Mouse (Mus musculus) left cerebral cortex, adult 9 months (tissue): ENCODE measurements around the gene Hoxa6.

ENCODE experiments used
- DNase-seq, 2 experiments: peaks; one replicate each; pipeline ENCODE4 v3.0.0; 2022; ENCODE audit warnings: low spot score in 2 of 2

Gene Hoxa6

GRCm38 (mm10) chr6:52227470-52228222 lies 19.1 kb upstream of the Hoxa6 start:
- no peak for DNase-seq

DNA sequence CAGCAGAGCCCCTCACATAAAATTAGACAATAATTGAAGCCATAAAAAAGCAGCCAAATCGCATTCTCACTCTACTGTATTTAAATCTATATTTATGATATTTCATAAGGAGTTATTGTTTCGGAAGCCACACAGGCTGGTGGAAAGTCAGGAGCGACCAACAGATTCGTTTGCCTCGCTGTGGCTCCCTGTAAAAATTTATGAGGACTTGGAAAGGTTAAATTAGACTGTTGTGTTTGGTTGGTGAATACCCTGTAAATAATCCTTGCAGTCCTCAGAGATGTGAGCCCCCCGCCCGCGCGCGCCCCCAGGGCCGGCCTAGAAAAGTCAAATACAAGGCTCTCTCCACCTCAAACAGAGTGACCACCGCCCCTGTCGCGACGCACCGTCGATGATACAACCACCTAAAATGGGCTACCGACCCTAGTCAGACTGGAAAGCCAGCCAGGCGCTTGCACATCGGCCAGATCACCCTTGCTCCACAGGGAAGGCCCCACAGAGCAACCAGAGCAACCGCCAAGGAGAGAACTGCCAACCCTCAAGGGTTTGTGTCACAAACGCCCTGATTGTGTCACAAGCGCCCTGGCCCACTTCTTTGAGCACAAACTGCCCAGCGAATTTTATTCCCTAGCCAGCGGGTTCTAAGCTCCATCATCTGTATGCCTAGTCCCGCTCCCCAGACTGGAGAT lies 18.2 kb upstream of the Hoxa6 start:
- no peak for DNase-seq

DNA sequence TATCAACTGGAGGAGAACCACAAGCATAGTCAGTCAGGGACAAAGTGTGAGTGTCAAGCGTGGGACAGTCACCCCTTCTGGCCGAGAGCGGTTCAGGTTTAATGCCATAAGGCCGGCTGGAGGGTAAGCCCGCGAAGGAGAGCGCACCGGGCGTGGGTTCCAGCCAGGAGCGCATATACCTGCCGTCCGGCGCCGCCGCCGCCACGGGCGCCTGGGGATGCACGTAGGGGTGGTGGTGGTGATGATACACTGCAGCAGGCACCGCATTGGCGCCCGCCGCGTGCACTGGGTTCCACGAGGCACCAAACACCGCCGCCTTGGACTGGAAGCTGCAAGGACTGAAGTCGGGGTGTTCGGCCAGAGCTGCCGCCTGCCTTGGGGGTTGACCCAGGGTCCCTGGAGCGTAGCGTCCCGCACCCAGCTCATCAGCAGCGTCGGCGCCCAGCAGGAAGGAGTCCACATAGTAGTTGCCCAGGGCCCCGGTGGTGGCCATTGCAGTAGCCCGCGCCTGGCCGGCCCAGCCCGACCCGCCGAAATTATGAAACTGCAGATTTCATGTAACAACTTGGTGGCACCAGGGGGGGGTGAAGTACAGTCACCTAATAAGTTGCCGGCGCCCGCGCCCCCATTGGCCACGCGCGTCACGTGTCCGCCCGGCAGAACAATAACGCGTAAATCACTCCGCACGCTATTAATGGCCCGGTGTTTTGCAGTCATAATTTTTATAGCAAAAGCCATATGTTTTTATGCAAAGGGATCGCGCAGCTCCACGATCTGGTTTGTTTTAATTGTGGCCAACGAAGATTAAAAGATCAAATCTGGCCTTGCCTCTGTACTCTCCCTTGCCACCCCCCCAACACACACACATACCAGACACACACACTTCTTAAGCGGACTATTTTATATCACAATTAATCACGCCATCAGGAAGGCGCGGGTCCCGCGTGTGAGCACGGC lies 17.4 kb upstream of the Hoxa6 start:
- DNase-seq = no peak

DNA sequence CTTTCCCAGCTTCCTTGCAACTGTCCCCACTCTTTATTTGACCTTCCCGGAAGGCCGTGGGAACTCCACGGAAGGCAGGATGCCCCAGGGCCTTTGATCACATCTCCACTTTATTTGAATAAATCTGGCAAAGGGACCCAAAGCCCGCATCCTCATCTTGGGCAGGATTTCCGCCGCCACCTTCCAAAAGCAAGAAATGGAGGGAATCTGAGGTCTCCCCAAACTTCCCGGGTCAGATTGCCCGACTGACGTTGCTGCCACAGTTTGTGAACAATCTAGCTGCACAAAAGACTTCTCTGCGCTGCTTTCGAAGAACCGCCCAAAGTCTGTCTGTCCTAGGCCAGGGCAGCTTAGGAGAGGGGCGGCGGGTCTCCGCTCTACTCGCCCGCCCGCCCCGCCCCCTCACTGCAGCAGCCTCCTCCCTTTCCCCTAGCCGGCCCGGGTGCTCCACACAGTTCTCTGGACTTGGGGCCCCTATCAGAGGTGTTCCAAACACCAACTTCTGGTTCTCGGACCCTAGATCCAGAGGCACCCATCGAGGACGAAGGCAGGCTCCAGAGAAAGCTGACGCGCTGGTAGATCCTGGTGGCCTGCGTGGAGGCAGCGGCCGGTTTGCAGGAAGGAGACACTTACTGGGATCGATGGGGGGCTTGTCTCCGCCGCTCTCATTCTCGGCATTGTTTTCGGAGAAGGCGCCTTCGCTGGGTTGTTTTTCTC lies 16.5 kb upstream of the Hoxa6 start:
- DNase-seq = no peak

- DNase-seq = no peak
These were observed 15.6 kb upstream of the Hoxa6 start for GRCm38 (mm10) chr6:52223939-52224760.

- DNase-seq = no peak
These were observed 14.2 kb upstream of the Hoxa6 start for GRCm38 (mm10) chr6:52222729-52223128.

DNA sequence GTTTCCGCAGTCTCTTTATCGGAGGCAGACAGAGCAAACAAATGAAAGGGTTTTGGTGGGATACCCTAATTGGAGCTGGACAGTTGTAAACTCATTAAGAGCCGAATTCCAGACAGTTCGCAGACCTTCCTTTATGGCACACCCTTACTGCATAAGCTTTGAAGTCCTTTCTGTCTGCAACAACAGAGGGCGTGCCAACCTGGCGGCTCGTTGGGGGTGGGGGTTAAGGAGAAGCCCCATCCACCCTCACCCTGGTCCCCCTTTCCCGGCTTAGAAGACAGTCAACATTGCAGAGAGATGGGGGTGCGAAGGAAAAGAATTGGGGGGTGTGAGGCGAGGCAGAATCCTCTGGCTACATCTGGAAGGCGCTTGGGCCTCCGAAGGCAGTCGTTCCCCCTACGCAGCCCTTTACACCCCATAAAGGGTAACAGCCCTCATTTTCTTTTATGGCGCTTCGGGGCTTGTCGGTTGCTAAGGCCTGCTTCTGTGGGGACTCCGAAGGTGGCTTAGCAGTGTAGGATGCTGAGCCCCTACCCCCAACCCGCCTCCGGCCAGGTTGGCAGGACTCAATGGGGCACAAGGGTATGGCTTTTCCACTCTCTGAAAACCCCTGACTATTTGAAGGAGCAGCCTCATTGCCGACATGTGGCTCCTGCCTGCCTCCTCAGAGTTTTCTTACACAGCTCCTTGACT lies 13.6 kb upstream of the Hoxa6 start:
- no peak for DNase-seq

DNA sequence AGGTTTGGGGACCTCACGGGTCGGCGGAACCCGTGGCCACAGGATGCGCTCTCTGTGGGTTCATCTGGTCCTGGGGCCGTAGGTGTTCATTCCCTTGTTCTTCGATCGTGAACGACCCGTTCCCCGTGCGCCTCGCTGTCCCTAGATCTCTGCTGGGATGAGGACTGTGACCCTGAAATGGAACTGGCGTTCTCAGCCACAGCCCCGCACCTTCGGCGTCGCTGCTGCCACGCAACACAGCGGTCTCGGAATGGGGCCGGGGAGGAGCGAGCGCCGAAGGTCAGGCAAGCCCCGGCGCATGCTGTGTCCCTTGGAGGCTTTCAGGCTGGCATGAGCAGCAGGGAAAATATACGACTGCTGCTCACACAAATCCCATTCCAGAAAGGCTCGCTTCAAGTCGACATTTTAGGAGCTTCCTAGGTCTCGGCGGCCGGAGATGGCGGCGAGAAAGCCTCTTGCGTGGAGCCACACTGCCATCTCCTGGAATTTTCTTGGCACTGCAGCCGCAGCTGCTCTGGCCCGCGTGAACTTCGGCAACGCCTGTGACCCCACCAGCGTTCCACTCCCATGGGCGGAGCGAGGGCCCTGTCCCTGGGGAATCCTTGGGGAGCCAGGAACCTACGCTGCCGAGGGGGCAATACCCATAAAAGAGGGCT lies 12.9 kb upstream of the Hoxa6 start, which contains the start of gene Hoxa7:
TSS of gene Hoxa7 (minus strand) at position 518 of the 656 bp plus-strand sequence.
- DNase-seq = peak; percentile 23 to 81

DNA sequence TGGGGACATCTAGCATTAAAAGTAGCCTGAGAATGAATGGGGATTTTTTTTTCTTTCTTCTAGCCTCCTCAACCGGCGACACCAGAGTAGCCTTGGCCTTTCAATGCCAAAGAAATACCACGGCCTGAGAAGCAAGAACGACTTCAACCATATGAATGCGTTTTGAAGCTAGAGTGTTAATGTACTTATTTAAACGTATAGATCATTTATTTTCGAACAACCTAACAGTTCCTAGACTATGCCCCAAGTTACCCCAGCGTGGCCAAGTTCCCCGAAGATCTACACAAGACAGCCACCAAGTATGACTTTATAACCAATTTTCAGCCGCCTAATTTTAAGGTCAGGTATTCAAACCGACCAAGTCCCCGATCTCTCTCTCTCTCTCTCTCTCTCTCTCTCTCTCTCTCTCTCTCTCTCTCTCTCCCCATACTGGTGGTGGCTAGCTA lies 12.4 kb upstream of the Hoxa6 start:
- DNase-seq = no peak

DNA sequence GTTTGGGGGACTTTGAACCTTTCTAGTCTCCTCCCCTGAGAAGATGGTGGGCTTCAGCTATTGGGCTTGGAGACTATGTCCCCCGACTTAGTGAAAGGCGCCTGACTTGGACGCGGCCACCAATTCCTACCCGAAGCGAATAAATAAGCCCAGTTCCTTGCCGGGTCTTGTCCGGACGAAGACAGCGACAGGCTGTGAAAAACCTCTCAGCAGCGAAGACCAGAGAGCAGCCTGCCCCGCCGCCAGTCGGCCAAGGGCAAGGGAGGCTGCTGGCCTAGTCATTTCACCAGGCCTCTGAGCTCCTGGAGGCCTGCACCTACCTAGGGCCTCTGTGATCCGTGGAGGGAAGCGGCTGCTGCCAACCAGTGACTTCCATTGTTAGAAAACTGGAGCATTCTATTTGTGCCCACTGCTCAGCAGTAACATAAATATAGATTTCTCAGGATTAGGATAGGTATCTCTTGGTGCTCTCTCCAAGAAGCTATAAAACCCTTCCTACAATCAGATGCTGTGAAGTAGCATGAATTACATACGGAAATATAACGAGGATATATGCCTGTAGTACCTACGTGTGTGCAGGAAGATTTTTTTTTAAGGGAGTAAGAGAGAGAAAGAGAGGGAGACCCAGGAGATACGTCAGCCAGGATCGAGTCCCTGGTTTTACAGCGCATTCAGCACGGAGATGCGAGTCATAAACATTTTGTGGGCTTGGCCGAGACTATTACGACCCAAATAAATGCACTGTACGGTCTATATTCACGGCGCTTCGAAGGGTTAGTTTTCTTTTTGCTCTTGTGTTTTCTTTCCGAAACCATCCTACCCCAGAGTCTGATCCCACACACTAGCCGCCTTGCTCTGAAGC lies 11.7 kb upstream of the Hoxa6 start:
- no peak for DNase-seq

DNA sequence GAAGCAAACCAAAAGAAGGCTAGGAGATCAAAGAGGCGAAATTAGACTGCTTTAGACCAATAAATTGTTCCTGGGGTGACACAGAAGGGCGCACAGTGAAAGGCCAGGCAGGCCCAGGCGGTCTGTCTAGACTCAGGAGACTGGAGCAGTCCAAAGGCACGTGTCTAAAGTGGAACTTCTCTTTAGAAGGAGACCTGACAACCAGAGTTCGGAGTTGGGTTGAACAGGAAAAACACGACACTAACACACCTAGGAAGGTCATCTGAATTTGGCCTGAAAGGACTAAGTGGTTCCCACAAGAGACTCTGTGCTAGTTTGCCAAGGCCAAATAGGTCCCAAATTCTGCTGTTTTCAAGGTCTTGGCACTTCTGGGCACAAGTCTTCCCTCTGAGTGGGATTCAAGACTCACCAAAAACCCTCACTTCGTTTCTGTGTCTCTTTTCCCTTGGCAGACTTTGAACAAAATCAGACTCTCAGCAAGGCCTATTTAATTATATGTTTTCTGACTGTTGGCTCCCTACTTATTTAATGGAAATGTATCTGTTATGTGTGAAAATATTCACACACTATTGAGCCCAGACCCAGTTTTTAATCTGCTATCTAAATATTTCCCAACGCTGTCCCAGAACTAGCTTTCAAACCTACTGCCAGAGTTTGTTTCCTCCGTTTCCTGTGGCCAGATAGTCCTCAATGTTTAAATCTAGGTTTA lies 10.9 kb upstream of the Hoxa6 start:
- no peak for DNase-seq

GRCm38 (mm10) chr6:52218643-52219215 lies 10.2 kb upstream of the Hoxa6 start:
- no peak for DNase-seq

GRCm38 (mm10) chr6:52217895-52218642 lies 9.5 kb upstream of the Hoxa6 start:
- no peak for DNase-seq

GRCm38 (mm10) chr6:52217459-52217768 lies 8.9 kb upstream of the Hoxa6 start:
- DNase-seq = no peak

GRCm38 (mm10) chr6:52216691-52217458 lies 8.4 kb upstream of the Hoxa6 start:
- no peak for DNase-seq
